Mouse (Mus musculus) testis, postnatal 14 days (tissue): ENCODE data around the gene Dcp1b.

Source experiments
- DNase-seq: peaks from one replicate; pipeline ENCODE4 v3.0.0; 2021; ENCODE audit warnings: low spot score

The Dcp1b gene

GRCm38 (mm10) chr6:119175078-119175853 is at the start of gene Dcp1b:
Gene Dcp1b (plus strand): TSS chr6:119175253.
- DNase-seq, result peak; percentile 90

DNA sequence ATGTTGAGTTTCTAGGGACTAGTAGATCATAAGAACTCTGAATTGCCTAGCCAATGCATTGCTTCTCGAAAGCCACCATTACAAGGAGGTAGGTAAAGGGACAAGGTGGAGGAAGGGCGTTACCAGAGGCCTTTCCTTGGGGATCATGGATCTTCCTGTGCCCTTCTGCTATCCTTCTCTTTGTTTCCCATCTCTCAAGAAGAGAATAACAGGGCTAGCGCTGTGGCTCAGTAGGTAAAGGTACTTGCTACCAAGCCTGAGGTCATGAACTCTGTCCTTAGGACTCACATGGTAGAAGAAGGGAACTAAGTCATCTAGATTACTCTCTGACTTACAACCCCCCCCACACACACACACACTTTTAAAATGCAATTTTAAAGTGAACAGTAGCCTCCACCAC is 48.1 kb upstream of the Dcp1b start:
- no peak for DNase-seq

- DNase-seq, result no peak
These were observed 47.0 kb upstream of the Dcp1b start for GRCm38 (mm10) chr6:119128076-119128475.

- no peak for DNase-seq
These were observed 46.5 kb upstream of the Dcp1b start for GRCm38 (mm10) chr6:119128521-119128920.

- DNase-seq, result no peak
These were observed 45.4 kb upstream of the Dcp1b start for GRCm38 (mm10) chr6:119129664-119130063.

DNA sequence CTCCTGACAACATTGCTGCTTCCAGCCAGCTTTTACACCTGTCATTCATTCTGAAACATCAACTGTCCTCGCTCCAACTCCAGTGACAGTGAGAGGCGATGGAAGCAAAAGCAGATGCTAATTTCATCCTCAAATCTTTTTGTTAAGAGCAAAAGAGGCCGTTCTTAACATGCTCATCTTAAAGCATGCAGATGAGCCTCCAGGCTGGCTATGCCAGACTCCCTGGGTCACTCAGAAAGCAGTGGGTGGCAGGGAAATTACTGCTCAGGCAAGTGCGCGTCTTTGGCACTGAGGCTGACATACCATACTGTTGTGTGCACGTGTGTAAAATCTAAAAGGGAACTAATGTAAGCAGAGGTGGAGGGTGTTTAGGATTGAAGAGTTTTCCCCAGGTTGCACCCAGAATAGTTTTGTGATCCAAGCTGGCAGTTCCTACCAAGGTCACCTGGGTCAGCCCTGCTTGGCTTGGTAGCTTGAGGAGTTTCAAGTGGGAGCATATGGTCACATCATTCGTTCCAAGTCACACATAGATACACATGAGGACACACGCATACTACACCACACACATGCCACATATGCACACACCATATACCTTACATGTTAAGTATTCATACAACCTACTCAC is 42.8 kb upstream of the Dcp1b start:
- no peak for DNase-seq

GRCm38 (mm10) chr6:119132863-119133262 is 42.2 kb upstream of the Dcp1b start:
- no peak for DNase-seq

- DNase-seq, result no peak
These were observed 37.3 kb upstream of the Dcp1b start for GRCm38 (mm10) chr6:119137768-119138167.

DNA sequence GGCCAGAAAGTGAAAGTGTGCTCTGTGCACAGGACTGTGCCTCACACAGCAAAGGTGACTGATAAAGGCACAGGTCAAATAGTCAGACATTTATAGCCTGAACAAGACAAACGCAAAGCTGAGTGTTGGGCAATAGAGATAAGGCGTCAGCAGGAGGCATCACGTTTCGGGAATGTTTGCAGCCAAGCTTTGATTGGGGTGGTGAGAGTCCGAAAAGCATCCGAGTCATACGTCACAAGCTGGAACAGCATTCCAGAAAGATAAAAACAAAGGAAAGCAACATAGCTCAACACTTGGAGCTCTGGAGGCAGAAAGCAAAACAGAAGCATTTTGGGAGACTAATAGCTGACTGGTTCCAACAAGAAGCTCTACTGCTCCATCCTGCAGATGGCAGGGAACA is 35.5 kb upstream of the Dcp1b start:
- DNase-seq, result no peak

- no peak for DNase-seq
These were observed 29.9 kb upstream of the Dcp1b start for GRCm38 (mm10) chr6:119145109-119145508.

DNA sequence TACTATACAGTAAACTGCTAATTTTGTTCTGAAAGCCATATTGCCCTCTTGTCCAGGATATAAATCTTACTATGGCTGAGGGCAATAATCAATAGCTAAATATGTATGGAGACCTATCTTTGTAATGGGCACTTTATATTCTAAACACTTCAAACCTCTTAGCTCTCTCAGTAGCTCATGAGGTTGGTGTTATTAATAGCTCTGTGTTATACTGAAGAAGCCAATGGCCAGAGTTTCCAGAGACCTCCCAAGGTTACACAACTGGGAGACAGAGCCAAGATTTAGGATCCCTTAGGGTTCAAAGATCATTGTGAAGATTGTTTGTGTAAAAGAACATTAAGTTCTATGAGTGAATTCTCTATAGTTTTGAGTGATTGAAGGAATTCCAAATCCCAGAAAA is 9.4 kb upstream of the Dcp1b start:
- no peak for DNase-seq

- no peak for DNase-seq
These were observed 562 bp upstream of the Dcp1b start for GRCm38 (mm10) chr6:119174307-119175074.

GRCm38 (mm10) chr6:119176103-119176502 is 1.1 kb downstream of the Dcp1b start:
- DNase-seq, result no peak

DNA sequence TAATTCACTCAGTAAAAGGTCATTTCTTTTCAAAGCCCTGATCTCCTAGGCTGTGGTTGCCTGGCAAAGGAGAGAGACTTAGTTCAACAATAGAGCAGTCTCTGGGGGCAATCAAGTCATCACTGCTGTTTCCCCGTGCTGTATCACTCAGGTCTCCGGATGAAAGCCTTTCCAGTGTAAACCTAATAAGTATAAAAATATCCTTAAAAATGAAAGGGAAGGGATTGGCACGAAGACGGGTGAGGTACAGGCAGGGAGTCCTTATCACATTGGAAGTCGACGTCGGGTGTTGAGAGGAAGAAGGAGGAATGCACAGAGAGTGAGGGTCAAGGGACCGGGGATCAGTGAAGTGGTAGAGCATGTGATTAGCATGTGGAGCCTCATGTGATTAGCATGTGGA is 2.0 kb downstream of the Dcp1b start:
- DNase-seq, result no peak

DNA sequence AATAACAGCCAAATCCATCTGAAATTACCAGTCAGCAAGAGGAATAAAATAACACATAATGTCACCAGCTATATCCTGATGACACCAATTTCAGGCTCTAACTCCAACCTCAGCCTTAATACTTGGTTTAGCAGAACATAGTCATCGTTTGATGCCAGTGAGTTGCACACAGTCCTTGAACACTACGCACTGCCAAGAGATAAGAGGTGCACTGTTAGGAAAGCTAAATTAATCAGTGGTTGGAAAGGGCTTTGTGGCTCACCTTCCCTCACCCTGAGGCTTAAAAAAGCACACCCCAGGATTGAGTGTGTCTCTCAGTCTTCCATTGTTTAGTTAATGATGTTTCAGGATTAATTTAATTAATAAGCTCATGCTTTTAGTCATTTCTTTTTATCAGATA is 5.1 kb downstream of the Dcp1b start:
- no peak for DNase-seq

- no peak for DNase-seq
These were observed 7.2 kb downstream of the Dcp1b start for GRCm38 (mm10) chr6:119182211-119182610.

- no peak for DNase-seq
These were observed 8.7 kb downstream of the Dcp1b start for GRCm38 (mm10) chr6:119183781-119184180.

DNA sequence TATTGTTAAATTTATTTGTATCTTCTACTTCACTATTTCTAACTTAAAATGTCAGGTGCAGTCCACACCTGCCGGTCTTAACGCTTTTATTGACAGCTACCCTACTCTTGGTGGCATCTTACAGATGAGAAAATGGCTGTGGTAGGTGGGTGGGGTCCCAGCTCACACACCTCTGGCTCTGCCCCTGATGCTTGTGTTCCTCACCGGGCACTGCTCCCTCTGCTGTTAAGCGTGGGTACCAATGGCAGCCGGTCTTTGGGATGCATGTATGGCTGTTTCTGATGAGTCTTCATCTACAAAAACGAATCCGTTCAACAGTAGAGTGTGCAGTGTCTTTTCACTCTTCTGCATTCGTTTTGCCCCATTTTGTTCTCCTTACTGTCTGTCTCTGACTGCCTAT is 11.6 kb downstream of the Dcp1b start:
- DNase-seq, result no peak

GRCm38 (mm10) chr6:119187631-119188030 is 12.6 kb downstream of the Dcp1b start:
- DNase-seq, result no peak

DNA sequence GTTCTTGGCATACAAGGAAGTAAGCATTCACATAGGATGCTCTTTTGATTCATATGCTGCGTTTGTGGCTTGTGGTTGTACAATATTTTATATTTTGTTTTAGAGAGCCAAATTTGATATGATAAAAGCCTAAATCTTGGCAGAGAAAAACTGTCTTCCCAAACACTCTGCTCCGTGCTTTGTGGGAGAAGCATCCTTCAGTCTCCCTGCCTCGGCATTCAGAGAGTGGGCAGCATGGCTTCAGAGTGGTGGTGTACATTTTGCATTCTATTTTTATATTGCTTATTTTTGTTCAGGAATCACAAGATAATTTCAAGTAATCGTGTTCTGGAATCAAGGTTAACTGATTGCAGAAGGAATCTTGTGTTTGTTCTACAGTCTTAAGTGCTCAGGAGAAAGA is 16.4 kb downstream of the Dcp1b start:
- no peak for DNase-seq

DNA sequence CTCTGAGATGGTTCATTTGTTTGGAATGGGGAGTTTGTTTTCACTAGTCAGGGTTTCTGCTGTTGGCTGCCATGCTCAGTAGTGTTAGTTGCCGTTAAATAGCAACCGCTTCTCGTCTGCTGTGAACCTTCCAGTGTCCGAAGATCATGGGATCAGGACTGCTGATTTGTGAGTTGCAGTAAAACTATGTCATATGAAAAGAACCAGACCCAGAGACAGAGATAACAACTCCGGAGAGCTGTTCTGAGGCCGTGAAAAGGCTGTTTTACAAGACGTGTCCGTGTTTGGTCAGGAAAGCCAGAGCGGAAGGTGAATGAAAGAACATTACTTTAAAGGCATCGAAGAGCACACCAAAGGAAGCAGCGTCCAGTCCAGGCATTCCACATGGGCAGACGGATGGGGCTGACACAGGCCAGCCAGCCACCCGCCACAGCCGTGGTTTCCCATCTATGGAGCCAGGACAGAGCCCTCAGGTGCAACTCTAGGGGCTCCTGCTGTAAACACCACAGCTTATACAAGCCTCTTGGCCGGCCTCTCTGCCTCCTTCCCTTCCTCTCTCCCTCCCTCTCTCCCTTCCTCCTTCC is 18.6 kb downstream of the Dcp1b start:
- no peak for DNase-seq

DNA sequence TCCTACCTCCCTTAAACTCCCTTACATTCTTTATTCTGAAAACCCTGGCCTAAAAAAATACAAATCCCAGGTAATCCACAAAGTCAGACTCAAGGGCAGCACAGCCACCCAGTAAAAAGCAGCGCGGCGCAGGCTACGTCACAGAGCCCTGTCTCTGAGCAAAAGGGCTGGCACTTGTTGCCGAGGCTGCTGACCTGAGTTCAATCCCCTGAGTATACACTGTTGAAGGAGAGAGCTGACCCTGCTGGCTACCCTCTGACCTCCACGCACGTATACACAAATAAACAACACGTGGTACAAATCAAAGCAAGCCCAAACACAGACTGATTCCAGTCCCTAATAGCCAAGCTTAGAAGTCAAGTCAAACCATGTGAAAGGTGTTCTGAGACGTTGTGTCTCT is 19.1 kb downstream of the Dcp1b start:
- no peak for DNase-seq

- DNase-seq, result no peak
These were observed 19.5 kb downstream of the Dcp1b start for GRCm38 (mm10) chr6:119194601-119195000.
